Mouse (Mus musculus) liver, embryonic 14.5 days (tissue): ENCODE measurements around the gene Syt8. TPM values are rescaled to one million over a fixed set of nuclear protein-coding genes. Genes with fewer than 3 reads are reported as not detected.

Experiments used
- ATAC-seq: fragments of 200-750 bp; cut with Nextera tagmentation; 2 replicates; pipeline ENCODE4 v1.8.0; 2017; ENCODE audit warnings: moderate number of reproducible peaks, mild to moderate bottlenecking, moderate library complexity; ENCODE audit not compliant: insufficient read depth
- DNase-seq, 3 experiments: peaks; one replicate each; pipeline ENCODE4 v3.0.0-alpha.2; 2012 to 2013; ENCODE audit warnings: low read depth in 3 of 3, low spot score in 3 of 3
- H3K27ac ChIP-seq: fragments of 300-500 bp; sonication (generic); 2 replicates; pipeline ENCODE4 v1.5.1; 2014; ENCODE audit warnings: moderate library complexity, mild to moderate bottlenecking, control low read depth, inconsistent platforms
- H3K27me3 ChIP-seq: fragments of 300-500 bp; sonication (generic); 2 replicates; pipeline ENCODE4 v1.6.1; 2014; ENCODE audit warnings: mild to moderate bottlenecking, low read length, moderate library complexity; ENCODE audit not compliant: control insufficient read depth, insufficient read depth
- H3K36me3 ChIP-seq: fragments of 300-500 bp; sonication (generic); replicated peaks from 2 replicates; pipeline ENCODE4 v1.6.1; 2014; ENCODE audit warnings: low read depth; ENCODE audit not compliant: control insufficient read depth, insufficient read depth
- H3K4me1 ChIP-seq, 2 experiments: fragments of 200-500 bp in 1 of 2; fragments of 300-500 bp in 1 of 2; sonication (generic) in 1 of 2; replicated peaks; 2 replicates each; pipeline ENCODE4 v1.6.1; 2012 to 2014; ENCODE audit warnings: antibody characterized with exemption in 1 of 2, inconsistent platforms in 1 of 2, low read length in 1 of 2; ENCODE audit not compliant: control insufficient read depth in 2 of 2, insufficient read depth in 2 of 2
- H3K4me2 ChIP-seq: fragments of 300-500 bp; sonication (generic); 2 replicates; pipeline ENCODE4 v1.6.1; 2014; ENCODE audit warnings: low read depth, mild to moderate bottlenecking, control low read depth, moderate library complexity
- H3K4me3 ChIP-seq, 2 experiments: fragments of 200-500 bp in 1 of 2; fragments of 300-500 bp in 1 of 2; sonication (generic) in 1 of 2; 2 replicates each; pipeline ENCODE4 v1.5.1; 2012 to 2014; ENCODE audit warnings: low read depth in 2 of 2, low read length in 2 of 2, mild to moderate bottlenecking in 2 of 2, control low read depth in 1 of 2, inconsistent platforms in 1 of 2, moderate library complexity in 1 of 2; ENCODE audit not compliant: insufficient read depth in 1 of 2
- H3K9ac ChIP-seq: fragments of 300-500 bp; sonication (generic); replicated peaks from 2 replicates; pipeline ENCODE4 v1.6.1; 2014; ENCODE audit warnings: mild to moderate bottlenecking, control low read depth, moderate library complexity
- H3K9me3 ChIP-seq: fragments of 300-500 bp; sonication (generic); 2 replicates; pipeline ENCODE4 v1.6.1; 2016; ENCODE audit warnings: low read length, mixed read lengths; ENCODE audit not compliant: control insufficient read depth
- CTCF ChIP-seq: IDR thresholded peaks from 2 replicates; pipeline ENCODE4 v1.5.1; 2016; ENCODE audit warnings: antibody characterized with exemption, low read depth, control low read depth
- EP300 ChIP-seq: IDR thresholded peaks from 2 replicates; pipeline ENCODE4 v1.6.1; 2016; ENCODE audit warnings: antibody characterized with exemption, low read depth
- WGBS: fragments of 180-500 bp; shearing (Covaris S2); extraction: QIAGEN DNeasy Blood & Tissue Kit; methylation state at CpG from one replicate; pipeline ENCODE4 v1.1.7; 2014; ENCODE audit not compliant: insufficient replicate concordance; 5-methylcytosine and 5-hydroxymethylcytosine counted together
- polyA plus RNA-seq, 2 experiments: library from polyadenylated mRNA; depleted of rRNA in 1 of 2; stranded (reverse) in 1 of 2; unstranded in 1 of 2; fragments of >200 nt; fragmentation: Nextera tagmentation in 1 of 2; extraction: Ambion mirVana in 1 of 2; gene quantifications; 2 replicates each; pipeline versions ENCODE4 v1.2.1 to v1.2.3; 2012 to 2014

Syt8 gene
- polyA plus RNA-seq, 2 experiments = 0.03 TPM; not detected in 1

DNA sequence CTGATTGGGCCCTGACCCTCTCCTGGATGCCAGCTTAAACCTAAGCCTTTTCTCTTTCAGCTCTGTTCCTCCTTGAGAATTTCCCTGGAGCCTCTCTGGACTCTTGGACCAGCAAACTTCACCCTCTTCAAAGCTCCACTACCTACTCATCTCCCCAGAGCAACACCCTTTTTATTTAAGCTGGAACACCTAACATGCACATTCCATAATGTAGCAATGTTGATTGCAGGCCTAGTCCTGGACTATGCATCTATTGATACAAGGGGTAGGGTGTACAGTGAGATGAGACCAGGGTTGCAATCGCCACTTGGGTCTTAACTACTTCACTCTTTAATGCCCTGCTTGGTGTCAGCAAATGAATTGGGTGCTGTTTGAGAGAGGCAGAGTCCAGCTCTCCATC, 46.5 kb upstream of the Syt8 start:
- peaks cover 41 to 51% of the 10 kb centered on the region in 2 experiments for H3K4me1 ChIP-seq
- H3K27ac ChIP-seq = peak overlapping the region; percentile 70
- ATAC-seq (no peak), DNase-seq (no peak)
- no peaks in the 10 kb centered on the region for H3K27me3 ChIP-seq
- H3K4me2 ChIP-seq = peak overlapping the region; percentile 95
- H3K9ac ChIP-seq = no peak overlapping the region
- no peaks in the 10 kb centered on the region for H3K9me3 ChIP-seq
- WGBS = 92% methylated on average over 1 of the region's 1 CpGs
- H3K36me3 ChIP-seq = peaks cover 24% of the 10 kb centered on the region
- peak overlapping the region; percentile 35 to 60 for H3K4me3 ChIP-seq
- no peak for TF ChIP-seq CTCF
- no peak for TF ChIP-seq EP300

DNA sequence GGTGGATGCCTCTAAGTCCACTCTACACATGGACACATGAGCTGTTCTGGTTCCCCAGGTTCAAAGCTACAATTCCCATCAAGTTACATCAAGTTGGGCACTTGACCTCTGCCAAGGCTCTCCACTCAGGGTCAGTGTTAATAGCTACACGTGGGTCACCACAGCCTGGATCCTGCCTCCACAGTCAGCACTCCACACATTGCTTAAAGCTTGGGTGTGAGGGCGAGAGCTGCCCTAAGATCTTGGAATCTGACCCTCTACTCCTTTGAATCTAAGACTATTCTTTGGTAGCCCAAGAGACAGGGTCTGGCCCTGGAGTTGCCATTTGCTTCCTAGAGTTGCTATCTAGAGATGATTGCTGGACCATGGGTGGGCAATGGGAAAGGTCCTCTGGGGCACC, 45.9 kb upstream of the Syt8 start:
- peaks cover 19% of the 10 kb centered on the region for H3K36me3 ChIP-seq
- peaks cover 46 to 56% of the 10 kb centered on the region in 2 experiments for H3K4me1 ChIP-seq
- no peaks in the 10 kb centered on the region for H3K9me3 ChIP-seq
- no peak overlapping the region for H3K4me2 ChIP-seq
- TF ChIP-seq CTCF (no peak), EP300 (no peak)
- H3K4me3 ChIP-seq = no peak overlapping the region
- no peaks in the 10 kb centered on the region for H3K27me3 ChIP-seq
- WGBS = 88% methylated on average over 2 of the region's 2 CpGs
- peak overlapping the region; percentile 70 for H3K27ac ChIP-seq
- DNase-seq (no peak), ATAC-seq (no peak)
- H3K9ac ChIP-seq = no peak overlapping the region

DNA sequence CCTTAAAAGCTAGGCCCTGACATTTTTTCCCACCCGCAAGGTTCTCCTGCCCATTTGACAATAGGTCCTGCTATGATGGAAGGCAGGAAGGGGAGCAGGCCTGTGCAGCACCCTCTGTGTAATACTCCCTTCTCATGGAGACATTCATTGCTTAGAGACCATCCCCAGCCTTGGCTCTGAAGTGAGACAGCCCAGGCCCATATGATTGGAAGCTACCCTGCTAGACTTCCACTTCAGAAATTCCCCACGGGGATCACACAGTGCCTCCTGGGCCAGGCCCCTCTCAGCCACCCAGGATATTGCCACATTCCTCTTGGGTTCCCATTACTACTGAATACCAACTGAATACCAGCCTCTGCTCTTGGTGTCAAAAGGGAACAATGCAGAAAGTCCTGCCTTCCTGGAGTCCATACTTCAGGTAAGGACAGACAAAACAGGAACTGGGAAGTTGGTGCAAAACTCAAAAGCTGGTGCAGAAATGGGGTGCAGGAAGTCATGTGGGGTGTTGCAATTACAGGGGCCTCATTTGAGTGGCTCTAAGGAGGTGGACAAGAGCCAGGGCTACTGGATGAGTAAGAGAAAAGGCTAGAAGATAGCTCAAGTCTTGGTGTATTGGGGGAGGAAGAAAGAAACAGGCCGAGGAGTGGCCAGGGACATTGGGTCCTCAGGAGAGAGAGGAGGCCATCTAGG, 44.5 kb upstream of the Syt8 start:
- TF ChIP-seq EP300 (no peak), CTCF (no peak)
- 74% methylated on average over 3 of the region's 3 CpGs for WGBS

DNA sequence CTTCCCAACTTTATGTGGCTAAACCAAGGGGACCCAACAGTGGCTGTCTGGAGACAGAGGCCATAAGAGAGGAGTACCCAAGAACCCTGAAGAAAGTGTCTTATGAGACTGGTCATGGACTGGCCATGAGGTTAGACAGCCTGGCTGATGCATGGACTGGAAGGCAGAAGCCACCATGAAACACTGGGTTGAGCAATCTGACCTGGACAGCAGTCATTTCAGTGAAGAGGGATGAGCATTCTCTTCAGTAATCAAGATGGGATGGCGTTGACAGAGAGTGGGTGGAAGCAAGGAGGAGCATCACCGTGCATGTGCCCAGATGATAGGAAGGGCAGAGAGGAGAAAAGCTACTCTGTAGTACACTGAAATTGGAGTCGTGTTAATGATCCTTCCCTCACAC, 43.5 kb upstream of the Syt8 start:
- Histone ChIP-seq H3K27ac (peak overlapping the region; percentile 8; the same call in 1 of the 2 replicates), H3K9ac (no peak overlapping the region), H3K4me1 (peaks cover 53 to 59% of the 10 kb centered on the region in 2 experiments), H3K9me3 (no peaks in the 10 kb centered on the region), H3K36me3 (no peaks in the 10 kb centered on the region), H3K4me3 (no peak overlapping the region), H3K4me2 (peak overlapping the region; percentile 6; the same call in 1 of the 2 replicates), H3K27me3 (no peaks in the 10 kb centered on the region)
- DNase-seq = no peak
- ATAC-seq = no peak
- TF ChIP-seq CTCF (no peak), EP300 (no peak)
- WGBS = 57% methylated on average over 3 of the region's 3 CpGs

More for the DNA sequence above, 44.5 kb upstream of the Syt8 start:
- Histone ChIP-seq H3K9ac (no peak overlapping the region), H3K4me2 (no peak overlapping the region), H3K27me3 (no peaks in the 10 kb centered on the region), H3K4me1 (peaks cover 51 to 59% of the 10 kb centered on the region in 2 experiments), H3K9me3 (no peaks in the 10 kb centered on the region), H3K36me3 (peaks cover 6% of the 10 kb centered on the region), H3K27ac (no peak overlapping the region), H3K4me3 (no peak overlapping the region)
- ATAC-seq = no peak
- no peak for DNase-seq

DNA sequence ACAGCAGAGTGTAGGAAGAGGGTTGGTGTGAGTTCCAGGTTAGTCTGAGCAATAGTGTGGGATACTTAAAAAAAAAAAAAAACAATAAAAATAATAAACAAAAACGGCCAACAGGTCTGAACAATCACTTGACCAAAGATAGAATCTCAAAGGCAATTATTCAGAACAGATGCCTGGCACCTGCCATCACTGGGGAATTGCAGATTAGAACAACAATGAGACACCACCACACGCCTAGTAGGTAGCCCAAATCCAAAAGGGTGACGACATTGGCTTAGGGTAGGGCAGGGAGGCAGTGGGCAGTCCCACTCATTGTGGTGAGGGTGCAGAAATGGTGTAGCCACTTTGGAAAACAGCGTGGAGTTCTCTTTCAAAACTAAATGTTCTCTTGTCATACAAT, 43.0 kb upstream of the Syt8 start:
- Histone ChIP-seq H3K27me3 (no peaks in the 10 kb centered on the region), H3K9ac (no peak overlapping the region), H3K4me1 (peaks cover 53 to 59% of the 10 kb centered on the region in 2 experiments), H3K36me3 (no peaks in the 10 kb centered on the region), H3K4me3 (no peak overlapping the region), H3K4me2 (no peak overlapping the region), H3K9me3 (no peaks in the 10 kb centered on the region), H3K27ac (peak overlapping the region; percentile 12)
- DNase-seq (no peak), ATAC-seq (no peak)
- 67% methylated on average over 4 of the region's 4 CpGs for WGBS
- TF ChIP-seq CTCF = no peak
- no peak for TF ChIP-seq EP300
